Mouse (Mus musculus) right cerebral cortex, adult 2 months (tissue): ENCODE results near the gene Zfp967.
"Not testable (repeated sequence)": the region's sequence is repeated elsewhere in the genome, so short reads cannot be mapped to it uniquely, and the experiment has no call there.

Source experiments
- DNase-seq, 2 experiments: peaks; one replicate each; pipeline ENCODE4 v3.0.0; 2021 to 2022; ENCODE audit warnings: low spot score in 2 of 2

Zfp967 gene

DNA sequence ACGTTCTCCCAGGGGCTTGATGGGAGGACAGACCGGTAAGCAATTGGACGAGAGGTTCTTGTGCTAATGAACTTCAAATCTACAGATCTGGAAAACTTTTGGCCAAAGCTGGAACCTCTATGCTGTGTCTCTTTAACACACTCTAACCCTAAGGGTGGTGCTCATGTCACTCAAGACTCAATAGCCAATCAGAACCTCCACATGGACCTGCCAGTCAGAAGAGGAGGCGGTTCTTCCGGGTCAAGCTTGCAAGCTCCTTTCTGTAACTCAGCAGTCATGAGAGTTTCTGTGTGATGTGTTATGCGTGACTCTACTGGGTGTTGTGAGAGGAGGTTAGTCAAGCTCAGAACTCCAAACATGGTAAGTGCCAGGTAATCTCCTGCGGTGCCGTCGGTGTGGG, at the start of gene Zfp967:
Zfp967 (plus strand) TSS at position 301 of the 400 bp plus-strand sequence.
- DNase-seq: not testable (repeated sequence)

DNA sequence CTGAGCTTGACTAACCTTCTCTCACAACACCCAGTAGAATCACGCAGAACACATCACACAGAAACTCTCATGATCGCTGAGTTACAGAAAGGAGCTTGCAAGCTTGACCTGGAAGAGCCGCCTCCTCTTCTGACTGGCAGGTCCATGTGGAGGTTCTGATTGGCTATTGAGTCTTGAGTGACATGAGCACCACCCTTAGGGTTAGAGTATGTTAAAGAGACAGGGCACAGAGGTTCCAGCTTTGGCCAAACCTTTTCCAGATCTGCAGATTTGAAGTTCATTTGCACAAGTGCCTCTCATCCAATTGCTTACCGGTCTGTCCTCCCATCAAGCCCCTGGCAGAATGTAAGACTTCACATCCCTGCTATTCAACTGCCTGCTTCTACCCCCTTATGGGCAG, 34.2 kb upstream of the Zfp967 start, which contains the start of gene Gm14434:
Gm14434 (minus strand) TSS at position 101 of the 400 bp plus-strand sequence.
- not testable (repeated sequence) for DNase-seq
